Mouse (Mus musculus): ENCODE results near the gene Kpna1.

- TF ChIP-seq CTCF (IDR thresholded peaks at IDR 0.05; ENCODE audit: low read depth) = no peak
- no peak for TF ChIP-seq EP300 (IDR thresholded peaks at IDR 0.05; ENCODE audit: low read depth)
Observed at GRCm38 (mm10) chr16:36068356-36068755, 89.8 kb downstream of the Kpna1 start.

All from liver, embryonic 14.5 days (tissue).